Mouse (Mus musculus): Measurements from ENCODE around the gene Igsf3. TPM values are rescaled to one million over a fixed set of nuclear protein-coding genes. Genes with fewer than 3 reads are reported as not detected.

The Igsf3 gene
- polyA plus RNA-seq, 1 experiment from 2014 or later: 104 TPM

GRCm38 (mm10) chr3:101354490-101354889 is 22.4 kb upstream of the Igsf3 start:
- no peak overlapping the region for H3K27ac ChIP-seq

GRCm38 (mm10) chr3:101355702-101356101 is 21.2 kb upstream of the Igsf3 start:
- no peaks in the 10 kb centered on the region for H3K36me3 ChIP-seq
- no peak for ATAC-seq (ENCODE audit: insufficient number of reproducible peaks, insufficient read depth, low FRiP score, low TSS enrichment, low read depth)
- H3K4me3 ChIP-seq (replicated peaks): no peak overlapping the region
- no peaks in the 10 kb centered on the region for H3K27me3 ChIP-seq
- peaks cover 7% of the 10 kb centered on the region; the same call in 1 of the 2 replicates for H3K9me3 ChIP-seq
- H3K27ac ChIP-seq: no peak overlapping the region; the same call in 1 of the 2 replicates
- no peak overlapping the region for H3K9ac ChIP-seq (replicated peaks)
- peaks cover 20% of the 10 kb centered on the region for H3K4me1 ChIP-seq (replicated peaks)
- H3K4me2 ChIP-seq: no peak overlapping the region
- 54% methylated on average over 5 of the region's 5 CpGs for WGBS

More at GRCm38 (mm10) chr3:101354490-101354889, 22.4 kb upstream of the Igsf3 start:
- Histone ChIP-seq H3K4me3 (replicated peaks) (no peak overlapping the region), H3K4me1 (replicated peaks) (peaks cover 32% of the 10 kb centered on the region), H3K4me2 (no peak overlapping the region), H3K27me3 (no peaks in the 10 kb centered on the region), H3K36me3 (no peaks in the 10 kb centered on the region), H3K9ac (replicated peaks) (no peak overlapping the region), H3K9me3 (peaks cover 7% of the 10 kb centered on the region; the same call in 1 of the 2 replicates)
- ATAC-seq (ENCODE audit: insufficient number of reproducible peaks, insufficient read depth, low FRiP score, low TSS enrichment, low read depth): no peak

DNA sequence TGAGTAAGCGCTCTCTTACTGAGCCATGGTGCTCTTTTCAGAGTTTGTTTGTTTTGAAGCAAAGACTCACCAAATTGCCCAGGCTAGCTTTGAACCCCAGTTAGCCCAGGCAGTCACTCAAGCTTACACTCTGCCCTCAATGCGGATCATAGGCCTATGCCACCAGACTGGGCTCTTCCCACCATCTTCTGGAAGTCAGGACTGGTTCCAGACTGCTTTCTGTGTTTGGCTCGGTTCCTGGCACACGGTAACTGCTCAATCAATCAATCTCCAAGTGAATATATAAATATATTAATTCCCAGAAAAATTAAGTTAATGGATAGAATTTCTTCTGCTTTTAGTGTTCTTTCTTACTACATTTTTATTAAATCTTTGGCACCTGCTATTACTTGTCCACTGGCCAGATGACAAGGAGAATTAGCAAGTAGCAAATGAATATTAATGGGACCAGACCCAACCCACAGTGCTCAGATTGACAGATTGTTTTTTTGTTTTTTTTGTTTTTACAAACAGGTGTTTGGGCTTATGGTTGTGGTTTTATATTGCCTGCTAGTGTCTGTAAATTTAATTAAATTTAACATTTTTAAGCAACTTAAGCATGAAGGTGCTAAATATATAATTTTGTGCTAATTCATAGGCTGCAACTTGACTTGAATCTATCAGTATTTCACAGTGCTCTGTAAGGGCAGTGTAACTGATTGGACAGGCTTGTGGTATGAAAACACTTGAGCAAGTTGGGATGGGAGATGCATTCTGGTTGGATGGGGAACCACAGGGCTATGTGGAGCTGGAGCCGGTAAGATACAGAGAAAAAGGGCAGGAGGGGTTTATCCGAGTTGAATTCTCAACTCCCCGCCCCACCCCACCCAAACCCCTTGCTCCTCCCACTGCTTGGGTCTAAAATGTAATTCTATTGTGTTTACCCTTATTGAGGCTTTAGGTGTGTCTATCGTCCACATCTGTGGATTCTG is 20.0 kb upstream of the Igsf3 start:
- WGBS: 86% methylated on average over 8 of the region's 8 CpGs

DNA sequence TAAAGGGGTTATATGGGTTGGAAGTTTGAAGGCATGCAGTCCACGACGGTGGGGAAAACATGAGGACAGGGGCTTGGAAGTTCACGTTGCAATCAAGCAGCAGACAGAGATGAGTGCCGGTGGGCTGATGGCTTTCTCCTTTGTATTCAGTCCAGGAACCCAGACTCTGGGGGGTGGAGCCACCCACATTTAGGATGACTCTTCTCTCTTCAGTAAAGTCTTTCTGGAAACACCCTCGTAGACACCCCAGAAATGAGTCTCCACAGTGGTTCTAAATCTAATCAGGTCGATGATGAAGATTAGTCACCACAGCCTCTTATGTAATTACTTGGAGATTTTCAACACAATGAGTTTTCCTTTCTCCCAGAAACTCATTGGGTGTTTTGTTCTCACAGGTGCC is 16.1 kb upstream of the Igsf3 start:
- H3K4me1 ChIP-seq (replicated peaks): peaks cover 10% of the 10 kb centered on the region
- WGBS: 91% methylated on average over 6 of the region's 6 CpGs
- H3K4me3 ChIP-seq (replicated peaks): no peak overlapping the region
- H3K36me3 ChIP-seq: no peaks in the 10 kb centered on the region
- H3K4me2 ChIP-seq: no peak overlapping the region
- no peak for ATAC-seq (ENCODE audit: insufficient number of reproducible peaks, insufficient read depth, low FRiP score, low TSS enrichment, low read depth)
- H3K27ac ChIP-seq: no peak overlapping the region
- no peaks in the 10 kb centered on the region for H3K9me3 ChIP-seq
- H3K27me3 ChIP-seq: no peaks in the 10 kb centered on the region
- no peak overlapping the region for H3K9ac ChIP-seq (replicated peaks)

More for the DNA sequence above, 20.0 kb upstream of the Igsf3 start:
- H3K4me2 ChIP-seq: no peak overlapping the region
- H3K36me3 ChIP-seq: no peaks in the 10 kb centered on the region
- no peak overlapping the region for H3K27ac ChIP-seq
- peaks cover 12% of the 10 kb centered on the region; the same call in 1 of the 2 replicates for H3K4me1 ChIP-seq (replicated peaks)
- H3K9me3 ChIP-seq: peaks cover 7% of the 10 kb centered on the region; the same call in 1 of the 2 replicates
- H3K27me3 ChIP-seq: no peaks in the 10 kb centered on the region
- H3K4me3 ChIP-seq (replicated peaks): no peak overlapping the region
- H3K9ac ChIP-seq (replicated peaks): no peak overlapping the region
- no peak for ATAC-seq (ENCODE audit: insufficient number of reproducible peaks, insufficient read depth, low FRiP score, low TSS enrichment, low read depth)

DNA sequence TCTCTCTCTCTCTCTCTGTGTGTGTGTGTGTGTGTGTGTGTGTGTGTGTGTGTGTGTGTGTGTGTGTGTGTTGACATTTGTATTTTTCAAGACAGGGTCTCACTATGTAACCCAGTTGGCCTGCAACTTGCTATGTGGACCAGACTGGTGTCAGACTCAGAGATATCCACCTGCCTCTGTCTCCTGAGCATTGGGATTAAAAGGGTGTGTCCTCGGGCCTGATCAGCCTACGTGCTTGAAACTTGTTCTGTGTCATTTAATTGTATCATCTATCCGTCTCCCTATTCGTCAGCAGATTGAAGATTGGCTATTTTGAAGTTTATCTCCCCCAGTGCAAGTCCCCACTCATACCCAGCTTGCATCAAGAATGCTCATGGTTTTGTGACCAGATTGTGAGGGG is 14.5 kb upstream of the Igsf3 start:
- H3K27me3 ChIP-seq: no peaks in the 10 kb centered on the region
- H3K9me3 ChIP-seq: no peaks in the 10 kb centered on the region
- no peak overlapping the region for H3K27ac ChIP-seq
- H3K4me2 ChIP-seq: no peak overlapping the region
- no peak overlapping the region for H3K9ac ChIP-seq (replicated peaks)
- no peaks in the 10 kb centered on the region for H3K36me3 ChIP-seq
- H3K4me3 ChIP-seq (replicated peaks): no peak overlapping the region
- 92% methylated on average over 4 of the region's 4 CpGs for WGBS
- ATAC-seq (ENCODE audit: insufficient number of reproducible peaks, insufficient read depth, low FRiP score, low TSS enrichment, low read depth): no peak
- peaks cover 18% of the 10 kb centered on the region for H3K4me1 ChIP-seq (replicated peaks)

DNA sequence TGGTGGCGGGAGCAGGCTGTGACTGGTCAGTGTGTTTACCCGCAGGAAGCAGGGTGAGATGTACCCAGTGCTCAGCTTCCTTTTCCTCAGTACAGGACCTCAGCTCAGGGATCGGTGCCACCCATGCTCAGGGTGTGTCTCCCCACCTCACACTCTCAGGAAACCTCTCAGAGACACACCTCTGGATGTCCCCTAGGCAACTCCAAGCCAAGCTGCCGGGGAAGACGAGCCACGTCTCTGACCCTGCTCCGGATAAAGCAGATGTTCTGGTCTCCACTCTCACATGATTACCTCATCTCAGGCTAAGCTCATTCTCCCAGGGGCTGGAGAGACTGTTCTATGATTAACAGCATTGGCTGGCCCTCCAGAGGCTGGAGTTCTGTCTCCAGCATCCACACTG is 13.3 kb upstream of the Igsf3 start:
- ATAC-seq (ENCODE audit: insufficient number of reproducible peaks, insufficient read depth, low FRiP score, low TSS enrichment, low read depth): no peak
- Histone ChIP-seq H3K9ac (replicated peaks) (no peak overlapping the region), H3K9me3 (no peaks in the 10 kb centered on the region), H3K36me3 (no peaks in the 10 kb centered on the region), H3K4me3 (replicated peaks) (no peak overlapping the region), H3K27ac (no peak overlapping the region), H3K4me2 (no peak overlapping the region), H3K27me3 (no peaks in the 10 kb centered on the region), H3K4me1 (replicated peaks) (peaks cover 18% of the 10 kb centered on the region)
- WGBS: 78% methylated on average over 7 of the region's 7 CpGs

DNA sequence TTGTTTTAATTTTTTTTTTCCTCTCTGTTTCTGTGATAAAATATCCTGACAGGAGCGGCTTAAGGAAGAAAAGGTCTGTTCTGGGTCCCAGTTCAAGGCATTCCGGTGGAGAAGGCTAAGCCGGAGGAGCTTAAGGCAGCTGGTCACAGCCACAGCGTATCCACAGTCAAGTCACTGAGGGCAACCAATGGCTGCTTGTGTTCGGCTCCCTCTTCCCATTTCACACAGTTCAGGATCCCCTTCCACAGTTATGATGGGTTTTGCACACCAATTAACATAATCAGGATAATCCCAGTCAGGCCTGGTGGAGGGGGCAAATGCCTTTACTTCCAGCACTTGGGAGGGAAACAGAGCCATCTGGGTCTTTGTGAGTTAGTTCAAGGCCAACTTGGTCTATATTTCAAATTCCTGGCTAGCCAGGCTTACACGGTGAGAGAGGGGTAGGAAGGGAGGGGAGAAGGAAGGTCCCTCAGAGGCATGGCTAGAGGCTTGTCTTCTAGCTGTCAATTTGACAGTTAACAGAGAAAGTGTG is 11.7 kb upstream of the Igsf3 start:
- no peaks in the 10 kb centered on the region for H3K36me3 ChIP-seq
- H3K4me3 ChIP-seq (replicated peaks): no peak overlapping the region
- WGBS: 39% methylated on average over 6 of the region's 6 CpGs
- peaks cover 29% of the 10 kb centered on the region for H3K4me1 ChIP-seq (replicated peaks)
- no peak overlapping the region for H3K9ac ChIP-seq (replicated peaks)
- no peak overlapping the region for H3K4me2 ChIP-seq
- no peaks in the 10 kb centered on the region for H3K9me3 ChIP-seq
- no peak overlapping the region for H3K27ac ChIP-seq
- H3K27me3 ChIP-seq: no peaks in the 10 kb centered on the region
- ATAC-seq (ENCODE audit: insufficient number of reproducible peaks, insufficient read depth, low FRiP score, low TSS enrichment, low read depth): peak; percentile 66

DNA sequence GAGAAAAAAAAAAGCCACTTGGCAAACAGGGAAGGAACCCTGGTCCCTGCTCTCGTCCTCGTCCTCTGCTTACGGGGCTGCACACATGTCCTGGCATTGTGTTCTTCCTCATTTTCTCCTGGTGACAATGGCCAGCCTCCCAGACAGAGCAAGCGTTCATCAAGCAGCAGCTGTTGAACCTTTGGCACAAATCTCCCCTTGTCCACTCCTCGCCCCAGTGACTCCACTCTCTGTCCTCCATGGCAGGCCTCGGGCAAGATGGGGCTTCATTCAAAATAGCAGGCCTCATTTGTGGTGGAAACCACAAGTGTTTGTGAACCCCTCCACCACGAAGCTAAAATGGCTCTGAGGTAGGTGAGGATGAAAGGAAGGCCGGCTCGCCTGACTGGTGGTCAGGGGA is 11.0 kb upstream of the Igsf3 start:
- Histone ChIP-seq H3K9ac (replicated peaks) (no peak overlapping the region), H3K9me3 (no peaks in the 10 kb centered on the region), H3K4me3 (replicated peaks) (no peak overlapping the region), H3K27ac (no peak overlapping the region), H3K27me3 (no peaks in the 10 kb centered on the region), H3K4me1 (replicated peaks) (peaks cover 29% of the 10 kb centered on the region), H3K36me3 (no peaks in the 10 kb centered on the region), H3K4me2 (no peak overlapping the region)
- no peak for ATAC-seq (ENCODE audit: insufficient number of reproducible peaks, insufficient read depth, low FRiP score, low TSS enrichment, low read depth)
- 69% methylated on average over 9 of the region's 9 CpGs for WGBS

DNA sequence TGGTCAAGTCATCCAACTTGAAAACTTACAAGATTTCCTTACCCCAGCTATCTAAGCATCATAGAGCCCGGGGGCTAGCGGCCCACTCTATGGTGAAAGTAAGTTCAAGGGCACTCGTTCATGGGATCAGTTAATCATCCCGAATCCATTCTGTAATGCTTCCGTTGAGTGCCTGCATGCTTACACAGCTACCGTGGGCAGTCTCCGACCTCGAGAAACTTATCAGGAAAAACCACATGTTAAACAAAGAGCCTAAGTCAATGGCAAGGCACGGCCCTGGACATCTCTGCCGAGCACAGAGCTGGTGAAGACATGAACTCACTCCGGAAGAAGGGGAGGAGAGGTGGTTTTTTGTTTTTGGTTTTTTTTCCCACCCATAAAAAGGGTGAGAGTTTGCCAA is 9.5 kb upstream of the Igsf3 start:
- no peaks in the 10 kb centered on the region for H3K36me3 ChIP-seq
- H3K4me1 ChIP-seq (replicated peaks): peaks cover 29% of the 10 kb centered on the region
- H3K9ac ChIP-seq (replicated peaks): no peak overlapping the region
- H3K4me3 ChIP-seq (replicated peaks): no peak overlapping the region
- WGBS: 83% methylated on average over 11 of the region's 11 CpGs
- no peak overlapping the region for H3K27ac ChIP-seq
- no peak for ATAC-seq (ENCODE audit: insufficient number of reproducible peaks, insufficient read depth, low FRiP score, low TSS enrichment, low read depth)
- no peak overlapping the region for H3K4me2 ChIP-seq
- no peaks in the 10 kb centered on the region for H3K9me3 ChIP-seq
- H3K27me3 ChIP-seq: no peaks in the 10 kb centered on the region

DNA sequence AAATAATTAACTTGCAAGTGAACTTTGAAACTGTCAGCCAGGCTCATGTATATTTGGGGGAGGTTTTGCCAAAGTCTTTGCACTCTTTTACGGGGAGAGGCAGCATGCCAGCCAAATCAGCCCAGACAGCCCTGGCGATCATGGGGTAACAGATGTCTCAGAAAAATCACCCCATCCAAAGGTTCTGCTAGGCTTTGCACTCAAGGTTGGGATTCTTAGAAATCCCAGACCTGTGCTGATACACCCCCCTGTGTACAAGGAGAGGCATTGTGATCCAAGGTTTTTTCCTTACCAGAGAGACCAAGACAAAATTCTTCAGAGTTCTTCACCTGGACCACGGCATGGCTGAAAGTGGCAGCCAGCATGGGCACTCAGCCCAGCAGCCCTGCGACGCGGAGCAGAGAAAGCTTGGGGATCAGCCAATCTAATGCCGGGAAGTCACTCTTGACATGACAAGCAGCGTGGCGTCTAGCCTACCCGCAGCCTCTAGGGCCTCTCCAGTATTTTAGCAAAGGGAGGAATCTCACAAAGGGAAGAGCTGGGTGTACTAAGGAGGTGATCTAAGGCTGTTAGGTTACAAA is 7.5 kb upstream of the Igsf3 start:
- WGBS: 61% methylated on average over 10 of the region's 10 CpGs
- Histone ChIP-seq H3K4me1 (replicated peaks) (peaks cover 29% of the 10 kb centered on the region), H3K4me2 (no peak overlapping the region), H3K9ac (replicated peaks) (no peak overlapping the region), H3K9me3 (no peaks in the 10 kb centered on the region), H3K36me3 (no peaks in the 10 kb centered on the region), H3K4me3 (replicated peaks) (no peak overlapping the region), H3K27me3 (no peaks in the 10 kb centered on the region), H3K27ac (no peak overlapping the region; the same call in 1 of the 2 replicates)
- no peak for ATAC-seq (ENCODE audit: insufficient number of reproducible peaks, insufficient read depth, low FRiP score, low TSS enrichment, low read depth)

GRCm38 (mm10) chr3:101372345-101372980 is 4.4 kb upstream of the Igsf3 start:
- Histone ChIP-seq H3K9ac (replicated peaks) (no peak overlapping the region), H3K27ac (no peak overlapping the region), H3K9me3 (no peaks in the 10 kb centered on the region), H3K27me3 (no peaks in the 10 kb centered on the region), H3K4me3 (replicated peaks) (no peak overlapping the region), H3K36me3 (no peaks in the 10 kb centered on the region), H3K4me1 (replicated peaks) (peaks cover 18% of the 10 kb centered on the region), H3K4me2 (no peak overlapping the region)
- WGBS: 42% methylated on average over 13 of the region's 13 CpGs
- ATAC-seq (ENCODE audit: insufficient number of reproducible peaks, insufficient read depth, low FRiP score, low TSS enrichment, low read depth): no peak
